Mouse (Mus musculus): ENCODE measurements around the gene Cbx2.

- peak; percentile 66 for TF ChIP-seq CTCF (IDR thresholded peaks at IDR 0.05; ENCODE audit: low read depth, low read length)
- peak; percentile 74 for TF ChIP-seq POLR2A (IDR thresholded peaks at IDR 0.05; ENCODE audit: extremely low read depth, insufficient read depth, low read length)
Observed at GRCm38 (mm10) chr11:119044551-119045337, 22.0 kb downstream of the Cbx2 start.

Measured in liver, adult 2 months (tissue).